Mouse (Mus musculus): ENCODE results near the gene Tbc1d1. TPM values are rescaled to one million over a fixed set of nuclear protein-coding genes. Genes with fewer than 3 reads are reported as not detected.

Gene Tbc1d1
- polyA plus RNA-seq, 1 experiment from 2014 or later, result 21.1 TPM

DNA sequence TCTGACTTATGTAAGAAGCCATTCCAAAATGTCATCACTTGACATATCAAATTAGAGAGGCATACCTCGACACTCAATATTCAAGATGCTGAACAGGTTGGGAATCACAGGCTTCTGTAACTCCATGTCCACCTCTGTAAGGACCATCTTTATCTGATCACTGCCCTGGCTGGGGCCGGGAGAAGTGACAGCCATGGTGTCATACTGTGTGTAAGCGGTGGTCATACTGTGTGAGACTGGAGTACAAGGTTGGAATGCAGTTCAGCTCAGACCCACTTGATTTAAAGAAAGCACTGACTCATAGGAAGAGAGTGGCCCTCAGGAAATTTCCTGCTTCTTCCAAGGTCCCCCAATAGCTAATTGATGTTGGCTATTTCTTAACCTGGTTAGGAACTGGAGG is 8.3 kb downstream of the Tbc1d1 start:
- Histone ChIP-seq H3K36me3 (no peaks in the 10 kb centered on the region), H3K27me3 (peaks cover 33% of the 10 kb centered on the region), H3K9me3 (no peaks in the 10 kb centered on the region), H3K4me2 (replicated peaks) (no peak overlapping the region), H3K9ac (replicated peaks) (no peak overlapping the region), H3K27ac (replicated peaks) (no peak overlapping the region), H3K4me3 (no peak overlapping the region), H3K4me1 (peaks cover 12% of the 10 kb centered on the region)
- WGBS, result 87% methylated on average over 3 of the region's 3 CpGs
- ATAC-seq (ENCODE audit: low FRiP score, low read depth), result no peak

DNA sequence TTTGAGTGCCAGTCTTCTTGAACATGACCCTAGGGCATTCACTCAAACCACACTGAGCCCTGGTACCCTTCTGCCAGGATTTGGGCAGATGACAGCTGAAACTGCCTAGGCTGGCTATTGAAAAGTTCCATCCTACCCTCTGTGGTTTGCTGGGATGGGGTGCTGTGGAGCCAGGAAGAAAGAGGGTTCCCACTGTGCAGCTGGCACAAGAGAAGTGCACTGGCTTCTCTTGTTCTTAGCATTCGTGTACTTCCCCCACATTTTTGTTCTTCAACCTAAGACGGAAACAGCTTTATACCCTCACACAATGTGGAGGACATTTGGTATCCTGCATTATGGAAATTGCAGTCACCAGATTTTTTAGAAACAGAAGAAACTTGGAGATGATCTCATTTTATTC is 9.7 kb downstream of the Tbc1d1 start:
- no peak overlapping the region for H3K27ac ChIP-seq (replicated peaks)
- 55% methylated on average over 2 of the region's 2 CpGs for WGBS
- ATAC-seq (ENCODE audit: low FRiP score, low read depth), result no peak
- H3K27me3 ChIP-seq, result peaks cover 20% of the 10 kb centered on the region
- H3K9me3 ChIP-seq, result no peaks in the 10 kb centered on the region
- H3K36me3 ChIP-seq, result no peaks in the 10 kb centered on the region
- H3K4me3 ChIP-seq, result no peak overlapping the region
- H3K4me2 ChIP-seq (replicated peaks), result no peak overlapping the region
- no peak overlapping the region for H3K9ac ChIP-seq (replicated peaks)
- H3K4me1 ChIP-seq, result peaks cover 5% of the 10 kb centered on the region

DNA sequence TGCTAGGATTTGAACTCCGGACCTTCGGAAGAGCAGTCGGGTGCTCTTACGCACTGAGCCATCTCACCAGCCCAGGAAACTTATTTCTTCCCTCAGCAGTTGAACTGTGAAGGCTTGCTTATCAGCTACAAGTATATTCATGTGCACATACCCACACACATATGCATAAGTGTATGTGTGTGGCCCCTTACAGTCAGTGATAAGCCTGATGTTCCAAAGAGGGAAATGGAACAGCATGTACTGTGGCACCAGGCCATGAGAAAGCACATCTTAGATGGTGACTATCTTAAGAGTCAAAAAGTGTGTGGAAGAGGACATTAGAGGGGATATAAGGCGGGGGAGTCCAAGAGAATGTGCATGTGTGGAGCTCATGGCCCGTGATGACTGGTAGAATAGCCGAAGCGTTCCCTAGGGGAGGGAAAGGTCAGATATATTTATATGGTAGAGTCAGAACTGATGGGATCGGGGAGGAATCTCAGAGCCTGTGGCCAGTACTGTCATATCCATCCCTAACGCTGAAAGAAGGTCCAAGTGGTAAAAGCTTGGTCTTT is 13.0 kb downstream of the Tbc1d1 start:
- no peak overlapping the region for H3K4me3 ChIP-seq
- no peak overlapping the region for H3K27ac ChIP-seq (replicated peaks)
- 95% methylated on average over 10 of the region's 10 CpGs for WGBS
- H3K36me3 ChIP-seq, result no peaks in the 10 kb centered on the region
- no peak for ATAC-seq (ENCODE audit: low FRiP score, low read depth)
- H3K27me3 ChIP-seq, result no peaks in the 10 kb centered on the region
- H3K4me1 ChIP-seq, result no peaks in the 10 kb centered on the region
- no peak overlapping the region for H3K9ac ChIP-seq (replicated peaks)
- no peak overlapping the region for H3K4me2 ChIP-seq (replicated peaks)
- H3K9me3 ChIP-seq, result no peaks in the 10 kb centered on the region

DNA sequence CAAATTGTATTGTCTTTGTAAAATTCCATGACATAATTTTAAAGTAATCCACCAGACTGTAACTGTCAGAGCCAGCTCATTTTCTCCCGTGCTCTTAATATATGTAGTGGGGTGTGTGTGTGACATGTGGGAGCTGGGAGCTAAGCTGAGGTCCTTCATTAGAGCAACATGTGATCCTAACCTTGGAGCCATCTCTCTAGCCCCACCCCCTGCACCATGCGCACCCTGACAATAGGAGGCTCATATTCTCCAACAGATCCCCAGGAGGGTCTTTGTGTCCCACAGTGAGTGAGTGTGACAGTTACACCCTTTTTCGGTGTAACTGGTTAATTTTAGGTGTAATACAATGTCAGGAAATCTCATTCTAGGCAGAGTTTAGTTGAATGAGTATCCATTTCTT is 16.8 kb downstream of the Tbc1d1 start:
- no peak overlapping the region for H3K9ac ChIP-seq (replicated peaks)
- H3K4me1 ChIP-seq, result no peaks in the 10 kb centered on the region
- H3K4me3 ChIP-seq, result no peak overlapping the region
- H3K36me3 ChIP-seq, result no peaks in the 10 kb centered on the region
- no peaks in the 10 kb centered on the region for H3K27me3 ChIP-seq
- no peak for ATAC-seq (ENCODE audit: low FRiP score, low read depth)
- no peak overlapping the region for H3K4me2 ChIP-seq (replicated peaks)
- H3K27ac ChIP-seq (replicated peaks), result no peak overlapping the region
- 81% methylated on average over 3 of the region's 3 CpGs for WGBS
- H3K9me3 ChIP-seq, result no peaks in the 10 kb centered on the region

DNA sequence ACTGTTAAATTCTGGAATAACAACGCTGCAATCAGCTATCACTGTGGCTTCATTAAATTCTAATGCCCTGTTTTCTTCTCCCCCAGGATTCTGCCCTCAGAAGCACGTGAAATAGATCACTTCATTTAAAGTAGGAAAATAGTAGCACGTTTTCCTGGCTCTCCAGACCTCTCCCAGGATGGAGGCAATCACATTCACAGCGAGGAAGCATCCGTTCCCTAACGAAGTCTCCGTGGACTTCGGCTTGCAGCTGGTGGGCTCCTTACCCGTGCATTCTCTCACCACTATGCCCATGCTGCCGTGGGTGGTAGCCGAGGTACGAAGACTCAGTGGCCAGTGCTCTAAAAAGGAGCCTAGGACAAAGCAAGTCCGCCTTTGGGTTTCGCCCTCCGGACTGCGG is 17.2 kb downstream of the Tbc1d1 start:
- Histone ChIP-seq H3K27me3 (no peaks in the 10 kb centered on the region), H3K4me3 (no peak overlapping the region), H3K9me3 (no peaks in the 10 kb centered on the region), H3K4me1 (no peaks in the 10 kb centered on the region), H3K36me3 (no peaks in the 10 kb centered on the region), H3K4me2 (replicated peaks) (no peak overlapping the region), H3K27ac (replicated peaks) (no peak overlapping the region), H3K9ac (replicated peaks) (no peak overlapping the region)
- no peak for ATAC-seq (ENCODE audit: low FRiP score, low read depth)
- WGBS, result 72% methylated on average over 16 of the region's 16 CpGs

DNA sequence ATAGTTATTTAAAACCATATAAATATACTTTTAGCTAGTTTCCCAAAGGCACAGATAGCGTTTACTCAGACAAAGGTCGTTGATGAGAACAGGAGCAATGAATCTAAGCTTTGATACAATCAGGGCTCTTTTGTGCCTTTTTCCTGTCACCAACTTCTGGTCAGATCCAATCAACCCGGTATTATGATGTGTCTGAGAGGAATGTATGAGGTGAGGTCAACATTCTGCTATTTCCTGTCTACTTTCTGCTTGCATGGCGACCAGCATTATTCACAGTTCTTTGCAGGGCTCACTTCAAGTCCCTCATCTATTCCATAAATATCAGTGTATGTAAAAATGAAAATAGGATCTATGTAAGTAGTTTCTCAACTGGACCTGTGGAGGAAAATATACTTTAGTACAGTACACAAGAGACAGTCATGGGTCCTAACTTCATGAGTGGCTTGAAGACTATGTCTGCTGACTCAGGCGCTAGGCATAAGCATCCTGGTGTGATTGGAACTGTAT is 18.4 kb downstream of the Tbc1d1 start:
- Histone ChIP-seq H3K4me2 (replicated peaks) (no peak overlapping the region), H3K4me1 (no peaks in the 10 kb centered on the region), H3K27ac (replicated peaks) (no peak overlapping the region), H3K9me3 (no peaks in the 10 kb centered on the region), H3K27me3 (no peaks in the 10 kb centered on the region), H3K9ac (replicated peaks) (no peak overlapping the region), H3K36me3 (no peaks in the 10 kb centered on the region), H3K4me3 (no peak overlapping the region)
- 74% methylated on average over 5 of the region's 5 CpGs for WGBS
- no peak for ATAC-seq (ENCODE audit: low FRiP score, low read depth)

DNA sequence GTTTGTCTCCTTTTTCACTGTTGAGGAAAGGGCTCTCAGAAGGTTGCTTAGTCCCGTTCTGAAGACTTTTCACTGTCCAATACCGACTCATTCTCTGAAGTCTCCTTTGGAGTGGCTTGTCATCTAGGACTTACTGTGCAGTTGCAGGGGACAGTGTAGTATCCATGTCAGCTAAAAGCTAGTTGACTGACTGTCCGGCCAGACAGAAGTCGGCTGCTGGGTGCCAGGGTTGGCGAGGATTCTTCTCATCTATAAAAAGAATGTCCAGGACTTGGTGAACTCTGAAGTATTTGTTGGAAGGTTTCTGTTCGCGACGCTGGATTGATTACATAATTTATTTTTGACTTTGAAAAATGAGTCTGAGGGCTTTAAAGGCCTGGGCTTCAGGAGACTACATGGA is 24.4 kb downstream of the Tbc1d1 start:
- 92% methylated on average over 8 of the region's 8 CpGs for WGBS
- no peak overlapping the region for H3K4me3 ChIP-seq
- no peak overlapping the region for H3K9ac ChIP-seq (replicated peaks)

DNA sequence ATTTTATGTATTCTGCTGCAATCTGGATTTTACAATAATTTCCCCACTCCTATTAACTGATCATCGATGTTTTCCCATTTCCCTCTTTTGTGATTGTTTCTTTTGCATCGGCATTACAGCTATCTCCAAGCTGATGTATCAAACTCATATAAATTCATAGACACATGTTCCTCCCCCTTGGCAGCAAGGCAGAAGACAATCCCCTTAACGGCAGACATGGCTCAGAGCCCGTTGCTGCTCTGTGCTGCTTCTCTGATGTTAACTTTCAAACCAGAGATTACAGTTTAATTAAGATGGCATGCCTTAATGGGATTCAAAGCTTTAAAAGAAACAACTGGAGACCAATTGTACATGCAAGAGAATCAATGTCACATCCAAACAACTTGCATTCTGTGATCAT is 27.6 kb downstream of the Tbc1d1 start:
- no peaks in the 10 kb centered on the region for H3K4me1 ChIP-seq
- no peak overlapping the region for H3K4me2 ChIP-seq (replicated peaks)
- 56% methylated on average over 4 of the region's 4 CpGs for WGBS
- no peaks in the 10 kb centered on the region for H3K36me3 ChIP-seq
- H3K9me3 ChIP-seq, result no peaks in the 10 kb centered on the region
- H3K27me3 ChIP-seq, result no peaks in the 10 kb centered on the region
- no peak overlapping the region for H3K9ac ChIP-seq (replicated peaks)
- no peak overlapping the region for H3K27ac ChIP-seq (replicated peaks)
- ATAC-seq (ENCODE audit: low FRiP score, low read depth), result no peak
- H3K4me3 ChIP-seq, result no peak overlapping the region

More for the DNA sequence above, 24.4 kb downstream of the Tbc1d1 start:
- Histone ChIP-seq H3K9me3 (no peaks in the 10 kb centered on the region), H3K4me1 (no peaks in the 10 kb centered on the region), H3K27ac (replicated peaks) (no peak overlapping the region), H3K36me3 (no peaks in the 10 kb centered on the region), H3K27me3 (no peaks in the 10 kb centered on the region), H3K4me2 (replicated peaks) (no peak overlapping the region)
- no peak for ATAC-seq (ENCODE audit: low FRiP score, low read depth)

DNA sequence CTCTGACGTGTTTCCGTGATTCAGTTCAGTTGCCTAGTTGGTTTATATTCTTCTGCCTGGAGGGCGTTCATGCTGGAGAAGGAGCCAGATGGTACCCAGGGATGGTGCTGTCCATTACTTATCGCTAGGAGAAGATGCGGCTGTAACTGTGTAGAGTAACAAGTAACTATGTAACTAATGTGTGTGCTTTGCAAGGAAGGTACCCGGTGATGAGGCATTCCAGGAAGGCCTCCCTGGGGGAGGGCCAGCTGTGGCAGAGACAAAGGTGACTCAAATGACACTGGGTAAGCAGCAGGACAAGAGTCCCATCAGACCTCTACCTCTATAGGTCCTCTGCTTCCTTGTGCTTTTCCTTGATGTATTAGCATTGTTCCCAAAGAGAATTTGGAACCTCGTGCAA is 29.2 kb downstream of the Tbc1d1 start:
- Histone ChIP-seq H3K4me3 (no peak overlapping the region), H3K27me3 (no peaks in the 10 kb centered on the region), H3K9me3 (no peaks in the 10 kb centered on the region), H3K27ac (replicated peaks) (no peak overlapping the region), H3K9ac (replicated peaks) (no peak overlapping the region), H3K4me1 (no peaks in the 10 kb centered on the region), H3K4me2 (replicated peaks) (no peak overlapping the region), H3K36me3 (no peaks in the 10 kb centered on the region)
- 72% methylated on average over 7 of the region's 7 CpGs for WGBS
- no peak for ATAC-seq (ENCODE audit: low FRiP score, low read depth)

DNA sequence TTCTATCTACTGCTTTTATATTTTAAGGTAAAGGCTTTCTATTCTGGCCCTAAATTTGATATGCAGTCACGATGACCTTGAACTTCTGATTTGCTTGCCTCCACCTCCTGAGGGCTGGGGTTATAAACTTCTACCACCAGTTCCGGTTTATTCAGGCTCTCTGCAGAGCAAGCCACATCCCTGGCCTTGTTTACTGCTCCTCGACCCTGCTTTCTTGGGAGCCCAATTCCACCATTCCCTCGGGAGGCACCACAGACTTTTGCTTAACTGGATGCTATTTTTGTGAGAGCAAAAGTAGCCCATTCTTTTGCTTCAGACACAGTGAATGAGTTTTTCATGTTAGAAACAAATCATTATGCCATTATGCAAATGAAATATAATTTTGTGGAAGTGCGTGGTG is 30.5 kb downstream of the Tbc1d1 start:
- Histone ChIP-seq H3K4me3 (no peak overlapping the region), H3K27me3 (no peaks in the 10 kb centered on the region), H3K36me3 (no peaks in the 10 kb centered on the region), H3K4me2 (replicated peaks) (no peak overlapping the region), H3K27ac (replicated peaks) (no peak overlapping the region), H3K4me1 (no peaks in the 10 kb centered on the region), H3K9me3 (no peaks in the 10 kb centered on the region), H3K9ac (replicated peaks) (no peak overlapping the region)
- ATAC-seq (ENCODE audit: low FRiP score, low read depth), result no peak
- 77% methylated on average over 5 of the region's 5 CpGs for WGBS

DNA sequence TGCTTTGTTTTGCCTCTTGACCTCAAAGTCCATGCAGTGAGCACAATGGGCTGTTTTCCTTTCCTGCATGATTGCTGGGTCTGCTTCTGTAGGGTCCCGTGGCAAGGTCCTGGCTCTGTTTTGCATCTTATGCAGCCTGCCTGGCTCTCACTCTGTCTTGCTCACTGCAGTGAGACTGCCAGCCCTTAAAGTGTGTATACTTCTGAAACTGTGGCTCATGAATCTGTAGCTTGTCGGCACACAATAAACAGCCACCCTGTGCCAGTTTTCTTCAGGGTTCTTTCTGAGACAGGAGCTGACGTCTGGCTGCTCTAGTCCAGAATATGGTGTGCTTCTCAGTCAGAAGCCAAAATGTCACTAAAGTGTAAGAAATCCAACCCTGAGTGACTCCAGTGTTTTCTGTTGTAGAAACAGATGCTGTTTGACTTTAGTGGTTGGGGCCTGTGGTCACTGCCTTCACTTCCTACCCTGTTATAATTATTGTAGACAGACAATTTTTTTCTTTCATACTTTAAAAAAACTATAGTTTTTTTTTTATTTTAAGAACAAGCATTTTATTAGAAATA is 32.1 kb downstream of the Tbc1d1 start:
- H3K27me3 ChIP-seq, result no peaks in the 10 kb centered on the region
- 66% methylated on average over 3 of the region's 3 CpGs for WGBS
- ATAC-seq (ENCODE audit: low FRiP score, low read depth), result no peak

DNA sequence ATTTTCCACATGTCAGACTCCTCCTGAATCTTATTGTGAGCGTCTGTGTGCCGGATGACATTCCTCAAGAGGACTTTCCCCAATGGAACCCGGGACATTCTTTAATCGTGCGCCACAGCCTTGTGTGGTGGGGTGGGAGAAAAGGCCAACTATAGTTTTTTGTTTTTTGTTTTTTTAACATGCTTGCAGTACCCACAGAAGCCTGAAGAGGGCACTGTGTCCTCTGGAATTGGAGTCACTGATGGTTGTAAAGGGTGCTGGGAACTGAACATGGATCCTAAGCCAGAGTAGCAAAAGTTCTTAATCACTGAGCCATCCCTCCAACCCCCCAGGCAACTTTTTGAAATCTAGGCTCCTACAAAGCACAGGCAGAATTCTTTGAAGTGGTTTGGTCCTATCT is 34.8 kb downstream of the Tbc1d1 start:
- H3K27ac ChIP-seq (replicated peaks), result no peak overlapping the region
- H3K4me2 ChIP-seq (replicated peaks), result no peak overlapping the region
- H3K36me3 ChIP-seq, result no peaks in the 10 kb centered on the region
- H3K9ac ChIP-seq (replicated peaks), result no peak overlapping the region
- H3K4me1 ChIP-seq, result no peaks in the 10 kb centered on the region
- WGBS, result 97% methylated on average over 5 of the region's 5 CpGs
- H3K27me3 ChIP-seq, result no peaks in the 10 kb centered on the region
- no peak for ATAC-seq (ENCODE audit: low FRiP score, low read depth)
- H3K4me3 ChIP-seq, result no peak overlapping the region
- no peaks in the 10 kb centered on the region for H3K9me3 ChIP-seq

More for the DNA sequence above, 32.1 kb downstream of the Tbc1d1 start:
- Histone ChIP-seq H3K4me2 (replicated peaks) (no peak overlapping the region), H3K4me3 (no peak overlapping the region), H3K9me3 (no peaks in the 10 kb centered on the region), H3K36me3 (no peaks in the 10 kb centered on the region), H3K4me1 (no peaks in the 10 kb centered on the region), H3K9ac (replicated peaks) (no peak overlapping the region), H3K27ac (replicated peaks) (no peak overlapping the region)

DNA sequence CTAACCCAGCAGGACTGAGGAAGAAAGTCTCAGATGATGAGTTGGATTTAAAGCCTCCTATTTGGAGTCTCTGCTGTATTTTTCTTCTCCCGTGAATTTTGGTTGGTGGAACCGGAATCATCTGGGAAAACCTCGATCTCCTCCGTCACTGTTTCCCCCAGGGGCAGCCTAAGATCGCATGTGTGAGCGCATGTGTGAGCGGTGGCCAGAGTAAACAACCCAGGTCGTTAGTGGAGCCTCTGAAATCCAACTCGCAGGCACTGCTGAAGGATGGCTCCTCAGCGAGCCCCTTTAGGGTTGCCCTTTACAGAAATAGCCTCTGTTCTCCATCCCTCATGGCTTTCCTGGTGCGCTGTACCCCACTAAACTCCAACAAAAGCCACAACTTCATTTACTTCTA is 37.2 kb downstream of the Tbc1d1 start:
- no peak for ATAC-seq (ENCODE audit: low FRiP score, low read depth)
- no peak overlapping the region for H3K4me3 ChIP-seq

More for the DNA sequence above, 37.2 kb downstream of the Tbc1d1 start:
- H3K36me3 ChIP-seq, result no peaks in the 10 kb centered on the region
- H3K9me3 ChIP-seq, result no peaks in the 10 kb centered on the region
- H3K27me3 ChIP-seq, result no peaks in the 10 kb centered on the region
- H3K4me1 ChIP-seq, result no peaks in the 10 kb centered on the region
- H3K4me2 ChIP-seq (replicated peaks), result no peak overlapping the region
- H3K27ac ChIP-seq (replicated peaks), result no peak overlapping the region
- H3K9ac ChIP-seq (replicated peaks), result no peak overlapping the region
- WGBS, result 66% methylated on average over 11 of the region's 11 CpGs

Data from midbrain, embryonic 12.5 days (tissue).